ENCODE assay signal across 8 mouse cellular contexts in the genomic region with DNA sequence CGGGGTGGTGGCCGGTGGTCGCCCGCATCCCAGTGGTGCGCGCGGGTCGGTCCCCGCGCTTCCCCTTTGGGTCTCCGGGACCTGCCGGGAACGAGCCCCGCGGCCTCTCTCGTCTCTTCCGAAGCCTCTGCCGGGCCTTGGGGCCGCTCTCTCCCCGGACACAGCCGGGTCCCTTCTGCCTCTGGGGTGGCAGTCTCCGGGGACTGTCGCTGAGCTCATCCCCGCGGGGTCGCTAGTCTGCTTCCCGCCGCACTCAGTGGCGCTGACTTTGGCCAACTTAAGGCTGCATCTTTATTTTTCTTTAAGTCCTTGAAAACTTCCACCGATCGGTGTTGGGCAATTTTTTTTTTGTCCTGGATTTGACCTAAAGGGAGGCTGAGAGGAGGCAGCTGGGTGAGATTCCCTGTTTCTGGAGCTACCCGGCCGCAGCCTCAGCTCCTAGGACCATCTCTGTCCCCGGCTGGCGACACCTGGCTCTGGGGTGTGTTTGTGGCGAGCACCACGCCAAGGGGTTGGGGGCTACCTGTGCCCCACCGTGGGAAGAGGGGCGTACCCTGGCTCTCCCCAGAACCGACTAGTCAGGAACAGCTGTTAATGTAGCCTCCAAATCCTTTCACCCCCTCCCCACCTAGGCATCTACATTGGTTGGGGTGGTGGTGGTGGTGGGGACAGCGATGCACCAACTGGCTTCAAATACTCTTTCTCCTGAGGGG. TPM values are rescaled to one million over a fixed set of nuclear protein-coding genes. Genes with fewer than 3 reads are reported as not detected.
A peak's percentile ranks its signal among the peaks of the same experiment; 100 is the strongest.
DNase-seq lines count a peak whose midpoint lies in the region; ATAC-seq lines count a peak whose summit lies in the region.

No protein-coding gene starts in this region.

- peak overlapping the region; percentile 81 for H3K9ac ChIP-seq in limb, embryonic 12.5 days (replicated peaks)
- peak overlapping the region; percentile 88 for H3K9ac ChIP-seq in midbrain, embryonic 11.5 days (ENCODE audit: low read length)

- H3K27me3 ChIP-seq in erythroblast, embryonic 14.5 days (ENCODE audit: control insufficient read depth): peaks cover 41% of the 10 kb centered on the region
- H3K27me3 ChIP-seq in limb, embryonic 12.5 days: no peaks in the 10 kb centered on the region
- H3K27me3 ChIP-seq in midbrain, embryonic 11.5 days (ENCODE audit: control insufficient read depth, insufficient read depth, low read length): no peaks in the 10 kb centered on the region

- peak; percentile 6 to 14 for DNase-seq in cerebellum, adult 18-20 months
- DNase-seq in frontal cortex, postnatal 36 days (ENCODE audit: low spot score in 2 of 2): peak; percentile 51 to 53
- peak; percentile 59 for DNase-seq in induced T-regulatory cell, adult 2 months (ENCODE audit: low read depth)
- peak; percentile 97 for DNase-seq in midbrain, embryonic 11.5 days (ENCODE audit: low spot score, missing footprints)
- peak; percentile 36 to 59 for DNase-seq in spleen, adult 18-20 months

- WGBS in limb, embryonic 12.5 days: 0% methylated on average over 31 of the region's 41 CpGs
- WGBS in midbrain, embryonic 11.5 days: under 1% methylated on average over 35 of the region's 41 CpGs

- H3K36me3 ChIP-seq in erythroblast, embryonic 14.5 days (ENCODE audit: control insufficient read depth): no peaks in the 10 kb centered on the region
- peaks cover 7% of the 10 kb centered on the region; the same call in 1 of the 2 replicates for H3K36me3 ChIP-seq in limb, embryonic 12.5 days
- no peaks in the 10 kb centered on the region for H3K36me3 ChIP-seq in midbrain, embryonic 11.5 days (ENCODE audit: control insufficient read depth, insufficient read depth, low read length)

- peak overlapping the region; percentile 94 for H3K4me2 ChIP-seq in limb, embryonic 12.5 days
- H3K4me2 ChIP-seq in midbrain, embryonic 11.5 days: peak overlapping the region; percentile 67

- H3K9me3 ChIP-seq in erythroblast, embryonic 14.5 days (ENCODE audit: control insufficient read depth, low read length): no peaks in the 10 kb centered on the region
- H3K9me3 ChIP-seq in limb, embryonic 12.5 days: no peaks in the 10 kb centered on the region
- H3K9me3 ChIP-seq in midbrain, embryonic 11.5 days (ENCODE audit: control insufficient read depth, low read length): no peaks in the 10 kb centered on the region

- peaks cover 15% of the 10 kb centered on the region for H3K4me1 ChIP-seq in erythroblast, embryonic 14.5 days (ENCODE audit: control insufficient read depth)
- peaks cover 24% of the 10 kb centered on the region for H3K4me1 ChIP-seq in limb, embryonic 12.5 days (replicated peaks)
- peaks cover 21% of the 10 kb centered on the region for H3K4me1 ChIP-seq in midbrain, embryonic 11.5 days (ENCODE audit: control insufficient read depth, insufficient read depth, low read length)

- ATAC-seq in erythroblast, adult 5-6 weeks (replicated peaks; ENCODE audit: low FRiP score, poor library complexity, severe bottlenecking): no peak
- ATAC-seq in limb, embryonic 12.5 days (ENCODE audit: insufficient number of reproducible peaks, insufficient read depth, low FRiP score, low TSS enrichment, low read depth): peak; percentile 62
- ATAC-seq in midbrain, embryonic 11.5 days (ENCODE audit: low FRiP score): peak; percentile 79

- peak overlapping the region; percentile 69 for H3K4me3 ChIP-seq in erythroblast, embryonic 14.5 days (replicated peaks)
- H3K4me3 ChIP-seq in limb, embryonic 12.5 days (replicated peaks): peak overlapping the region; percentile 84
- H3K4me3 ChIP-seq in midbrain, embryonic 11.5 days (ENCODE audit: low read depth, low read length): peak overlapping the region; percentile 77

- peak overlapping the region; percentile 81 for H3K27ac ChIP-seq in limb, embryonic 12.5 days
- H3K27ac ChIP-seq in midbrain, embryonic 11.5 days (ENCODE audit: low read depth, low read length): peak overlapping the region; percentile 78

RNA-seq across cellular contexts. Expression of a gene that starts 0.9 kb away (rescaled TPM):
- 0.01 and 0.02 TPM in 2 replicates for polyA plus RNA-seq in erythroblast, embryonic 14.5 days (2012)
- total RNA-seq in erythroblast, adult 5-6 weeks (2015; ENCODE audit: low replicate concordance): 0.19 TPM in 1 of 2 replicates, not detected in the other
- total RNA-seq in erythroblast, adult 5-6 weeks (2017; ENCODE audit: low replicate concordance): 0.28 and 0.43 TPM in 2 replicates
- 9.1 and 10.7 TPM in 2 replicates for polyA plus RNA-seq in limb, embryonic 12.5 days (2016; fragmentation: Nextera tagmentation; extraction: Ambion mirVana)
- polyA plus RNA-seq in midbrain, embryonic 11.5 days (2014; fragmentation: Nextera tagmentation; extraction: Ambion mirVana): 18.0 and 18.5 TPM in 2 replicates

Comparison
In these comparisons a context has a peak if more than half of its experiments do, and no peak if none do; other contexts are left out.
1. DNase-seq: peak in every context shown above with its lines; median percentile 97 in midbrain, embryonic 11.5 days; 59 in induced T-regulatory cell, adult 2 months; 52 in frontal cortex, postnatal 36 days; 48 in spleen, adult 18-20 months; 10 in cerebellum, adult 18-20 months.